Mouse (Mus musculus) embryonic fibroblast, embryonic 13.5 days (primary cell): ENCODE measurements around the gene Prkcz.

Experiments
- CTCF ChIP-seq: IDR thresholded peaks from 2 replicates; pipeline ENCODE4 v1.5.1; 2011; ENCODE audit warnings: mild to moderate bottlenecking, control low read depth, low read length, moderate library complexity, borderline replicate concordance; ENCODE audit not compliant: insufficient read depth
- POLR2A ChIP-seq: IDR thresholded peaks from 2 replicates; pipeline ENCODE4 v1.6.1; 2011; ENCODE audit warnings: low read depth, mild to moderate bottlenecking, control low read depth, low read length, moderate library complexity

DNA sequence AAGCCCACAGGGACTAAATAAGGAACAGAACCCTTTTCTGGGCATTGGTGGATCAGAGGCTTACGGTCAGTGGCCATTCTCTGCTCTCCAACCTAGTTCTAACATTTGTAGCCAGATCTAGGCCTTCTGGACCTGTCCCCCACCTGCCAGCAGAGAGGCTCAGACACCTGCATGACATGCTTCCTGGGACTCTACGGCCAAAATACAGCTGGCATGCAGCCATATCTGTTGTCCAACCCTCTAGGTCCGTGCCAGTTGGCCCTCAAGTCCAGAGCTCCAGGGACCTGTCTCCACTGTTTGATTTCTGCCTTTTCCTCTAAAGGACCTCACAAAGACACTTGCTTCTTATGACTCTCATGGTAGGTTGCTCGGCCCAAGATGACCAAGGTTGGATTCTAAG lies 35.6 kb upstream of the Prkcz start:
- TF ChIP-seq POLR2A (no peak), CTCF (no peak)
